Mouse (Mus musculus) limb, embryonic 11.5 days (tissue): ENCODE results near the gene Dnah6. TPM values are rescaled to one million over a fixed set of nuclear protein-coding genes. Genes with fewer than 3 reads are reported as not detected.

ENCODE experiments used
- ATAC-seq: fragments of 200-750 bp; cut with Nextera tagmentation; 2 replicates; pipeline ENCODE4 v1.8.0; 2017; ENCODE audit warnings: low read depth; ENCODE audit not compliant: insufficient number of reproducible peaks, low FRiP score, low TSS enrichment
- DNase-seq: peaks from one replicate; pipeline ENCODE4 v3.0.0-alpha.2; 2015; ENCODE audit warnings: low spot score
- H3K27ac ChIP-seq: fragments of 300-500 bp; sonication (generic); replicated peaks from 2 replicates; pipeline ENCODE4 v1.5.1; 2014; ENCODE audit warnings: low read depth, mild to moderate bottlenecking, low read length
- H3K27me3 ChIP-seq: fragments of 300-500 bp; sonication (generic); 2 replicates; pipeline ENCODE4 v1.6.1; 2014; ENCODE audit warnings: mild to moderate bottlenecking, low read length, mixed read lengths; ENCODE audit not compliant: control insufficient read depth, insufficient read depth
- H3K36me3 ChIP-seq: fragments of 300-500 bp; sonication (generic); 2 replicates; pipeline ENCODE4 v1.6.1; 2014; ENCODE audit warnings: mild to moderate bottlenecking, low read length, moderate library complexity, mixed read lengths; ENCODE audit not compliant: control insufficient read depth, insufficient read depth
- H3K4me1 ChIP-seq: fragments of 300-500 bp; sonication (generic); 2 replicates; pipeline ENCODE4 v1.6.1; 2014; ENCODE audit warnings: low read length, mixed read lengths; ENCODE audit not compliant: control insufficient read depth, insufficient read depth
- H3K4me2 ChIP-seq: fragments of 300-500 bp; sonication (generic); 2 replicates; pipeline ENCODE4 v1.6.1; 2014; ENCODE audit warnings: low read depth, mild to moderate bottlenecking, moderate library complexity; ENCODE audit not compliant: severe bottlenecking
- H3K4me3 ChIP-seq: fragments of 300-500 bp; sonication (generic); 2 replicates; pipeline ENCODE4 v1.5.1; 2014; ENCODE audit warnings: low read depth, low read length
- H3K9ac ChIP-seq: fragments of 300-500 bp; sonication (generic); 2 replicates; pipeline ENCODE4 v1.6.1; 2014; ENCODE audit warnings: mild to moderate bottlenecking, low read length
- H3K9me3 ChIP-seq: fragments of 300-500 bp; sonication (generic); 2 replicates; pipeline ENCODE4 v1.6.1; 2016; ENCODE audit warnings: low read length; ENCODE audit not compliant: control insufficient read depth
- WGBS: fragments of 180-500 bp; shearing (Covaris S2); extraction: QIAGEN DNeasy Blood & Tissue Kit; methylation state at CpG from one replicate; pipeline ENCODE4 v1.1.7; 2014; 5-methylcytosine and 5-hydroxymethylcytosine counted together
- polyA plus RNA-seq: library from polyadenylated mRNA; unstranded; fragments of >200 nt; fragmentation: Nextera tagmentation; extraction: Ambion mirVana; gene quantifications from 2 replicates; pipeline ENCODE4 v1.2.1, GENCODE M21; 2014

Gene Dnah6
- polyA plus RNA-seq, 1 experiment from 2014 or later, result 0.01 TPM

DNA sequence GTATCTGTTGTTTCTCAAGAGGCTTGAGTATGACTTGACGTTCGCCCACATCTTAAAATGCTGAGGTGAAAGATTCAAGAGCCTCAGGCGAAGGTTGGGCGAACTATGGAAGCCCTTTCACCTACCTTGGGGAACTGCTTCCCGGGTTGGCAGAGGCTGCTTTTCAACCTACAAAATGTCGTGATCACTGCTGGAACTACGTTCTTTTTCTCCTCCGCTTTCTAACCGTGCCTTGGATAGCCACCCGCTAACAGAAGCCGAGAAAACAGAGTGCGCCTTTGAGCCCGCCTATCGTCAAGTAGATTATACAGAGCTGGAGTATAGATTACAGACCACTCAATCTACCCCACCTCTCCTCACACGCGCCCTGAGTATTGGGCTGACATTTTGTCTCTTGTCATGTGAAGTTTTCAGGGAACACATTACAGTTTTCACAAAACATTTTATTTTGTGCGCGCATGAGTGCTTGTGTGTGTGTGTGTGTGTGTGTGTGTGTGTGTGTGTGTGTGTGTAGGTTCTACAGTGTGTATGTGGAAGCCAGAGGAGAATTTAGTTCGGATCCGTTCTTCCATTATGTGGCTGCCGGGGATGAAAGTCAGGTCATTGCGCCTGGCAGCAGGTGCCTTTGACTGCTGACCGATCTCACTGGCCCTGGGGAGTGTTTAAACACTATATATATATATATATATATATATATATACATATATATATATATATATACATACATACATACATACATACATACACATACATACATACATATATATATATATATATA lies 696 bp upstream of the Dnah6 start:
- Histone ChIP-seq H3K4me1 (0 out of 2 replicates have a peak, but pooled peaks cover 2% of the 10 kb centered on the region), H3K9ac (no peak overlapping the region), H3K4me3 (peak overlapping the region; percentile 16; the same call in 1 of the 2 replicates), H3K9me3 (no peaks in the 10 kb centered on the region), H3K36me3 (no peaks in the 10 kb centered on the region), H3K4me2 (peak overlapping the region; percentile 39), H3K27ac (no peak overlapping the region), H3K27me3 (no peaks in the 10 kb centered on the region)
- DNase-seq, result no peak
- WGBS, result 36% methylated on average over 23 of the region's 23 CpGs
- peak; percentile 28; the same call in 1 of the 2 replicates for ATAC-seq

DNA sequence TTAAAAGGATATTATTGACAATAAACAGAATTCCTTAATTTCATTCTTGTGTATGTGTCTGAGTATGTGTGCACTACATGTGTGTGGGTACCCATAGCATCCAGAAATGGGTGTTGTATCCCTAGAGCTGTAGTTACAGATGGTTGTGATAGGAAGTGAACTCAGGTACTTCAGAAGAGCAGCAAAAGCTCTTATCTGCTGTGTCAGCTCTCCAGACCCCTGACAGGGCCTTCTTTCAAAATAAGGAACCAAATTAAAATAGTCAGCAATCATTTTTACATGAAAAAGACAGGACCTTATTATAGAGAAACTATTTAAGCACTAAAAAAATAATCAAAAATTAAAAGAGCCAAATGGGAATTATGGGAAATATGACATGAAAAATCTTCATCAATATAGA lies 9.8 kb downstream of the Dnah6 start:
- no peaks in the 10 kb centered on the region for H3K9me3 ChIP-seq
- H3K27me3 ChIP-seq, result no peaks in the 10 kb centered on the region
- no peak overlapping the region for H3K4me3 ChIP-seq
- DNase-seq, result no peak
- H3K4me2 ChIP-seq, result no peak overlapping the region
- no peaks in the 10 kb centered on the region for H3K36me3 ChIP-seq
- H3K27ac ChIP-seq, result no peak overlapping the region
- no peak for ATAC-seq
- H3K9ac ChIP-seq, result no peak overlapping the region
- no peaks in the 10 kb centered on the region for H3K4me1 ChIP-seq

DNA sequence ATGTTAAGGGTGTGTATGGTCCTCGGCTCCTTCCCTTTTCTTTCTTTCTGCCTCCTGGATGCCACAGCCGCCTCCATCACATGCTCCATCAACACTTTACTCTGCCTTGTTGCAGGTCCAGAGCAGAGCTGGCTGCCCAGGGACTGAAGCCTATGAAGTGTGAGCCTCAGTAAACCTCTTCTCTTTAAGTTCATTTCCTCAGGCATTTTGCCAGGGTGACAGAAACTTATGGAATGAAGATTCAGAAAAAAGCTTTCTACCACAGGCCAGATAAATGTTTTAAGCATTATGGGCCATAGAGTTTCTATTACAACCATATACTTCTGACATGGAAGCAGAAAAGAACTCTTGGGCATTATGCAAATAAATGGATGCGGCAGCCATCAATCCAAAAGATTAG lies 10.4 kb downstream of the Dnah6 start:
- H3K4me2 ChIP-seq, result no peak overlapping the region
- DNase-seq (no peak), ATAC-seq (no peak)
- no peaks in the 10 kb centered on the region for H3K27me3 ChIP-seq
- no peak overlapping the region for H3K4me3 ChIP-seq
- 94% methylated on average over 3 of the region's 3 CpGs for WGBS
- H3K27ac ChIP-seq, result no peak overlapping the region
- no peaks in the 10 kb centered on the region for H3K9me3 ChIP-seq
- no peaks in the 10 kb centered on the region for H3K36me3 ChIP-seq
- no peaks in the 10 kb centered on the region for H3K4me1 ChIP-seq
- no peak overlapping the region for H3K9ac ChIP-seq

DNA sequence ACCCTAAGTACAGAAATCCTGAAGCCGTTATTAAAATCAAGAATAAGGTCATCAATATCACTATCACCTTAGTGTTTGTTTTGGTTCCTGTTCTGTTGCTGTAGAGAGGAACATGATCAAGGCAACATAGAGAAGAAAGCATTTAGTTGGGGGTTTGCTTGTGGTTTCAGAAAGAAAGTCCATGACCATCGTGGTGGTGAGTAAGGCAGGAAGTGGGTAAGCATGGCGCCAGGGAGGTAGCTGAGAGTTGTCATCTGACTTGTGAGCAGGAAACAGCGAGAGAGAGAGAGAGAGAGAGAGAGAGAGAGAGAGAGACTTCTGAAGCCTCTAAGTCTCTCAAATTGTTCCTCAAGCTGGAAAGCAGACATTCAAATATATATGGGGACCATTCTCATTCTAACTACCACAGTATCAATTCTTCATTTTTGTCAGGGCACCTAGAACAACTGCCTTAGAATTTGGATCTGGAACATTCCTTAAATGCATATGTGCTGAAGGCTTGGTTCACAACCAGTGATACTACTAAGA lies 10.9 kb downstream of the Dnah6 start:
- H3K27ac ChIP-seq, result no peak overlapping the region
- H3K4me3 ChIP-seq, result no peak overlapping the region
- no peaks in the 10 kb centered on the region for H3K9me3 ChIP-seq
- no peaks in the 10 kb centered on the region for H3K36me3 ChIP-seq
- WGBS, result 93% methylated on average over 4 of the region's 4 CpGs
- DNase-seq (no peak), ATAC-seq (no peak)
- H3K9ac ChIP-seq, result no peak overlapping the region
- no peaks in the 10 kb centered on the region for H3K27me3 ChIP-seq
- no peak overlapping the region for H3K4me2 ChIP-seq
- no peaks in the 10 kb centered on the region for H3K4me1 ChIP-seq

DNA sequence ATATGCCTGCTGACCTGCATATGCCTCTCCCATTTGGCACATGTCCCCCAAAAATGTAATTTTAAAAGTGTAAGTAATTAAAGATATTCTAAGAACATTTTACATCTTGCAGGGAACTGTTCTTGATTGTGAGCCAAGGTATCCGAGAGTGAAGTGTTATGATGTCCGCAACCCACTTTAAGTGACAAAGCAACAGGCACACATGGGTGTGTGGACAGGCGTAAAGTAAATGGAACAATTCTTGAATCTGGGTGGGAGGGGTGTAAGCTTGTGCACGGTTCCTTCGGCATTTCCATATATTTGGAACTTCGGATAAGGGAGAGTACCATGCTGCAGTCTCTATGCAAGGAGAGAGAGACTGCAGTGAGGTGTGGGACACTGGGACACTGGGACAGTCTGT lies 11.9 kb downstream of the Dnah6 start:
- ATAC-seq (no peak), DNase-seq (no peak)
- H3K9ac ChIP-seq, result no peak overlapping the region
- no peaks in the 10 kb centered on the region for H3K9me3 ChIP-seq
- H3K27ac ChIP-seq, result no peak overlapping the region
- H3K27me3 ChIP-seq, result no peaks in the 10 kb centered on the region
- H3K4me1 ChIP-seq, result no peaks in the 10 kb centered on the region
- H3K36me3 ChIP-seq, result no peaks in the 10 kb centered on the region
- no peak overlapping the region for H3K4me2 ChIP-seq
- H3K4me3 ChIP-seq, result no peak overlapping the region
- 93% methylated on average over 6 of the region's 6 CpGs for WGBS

DNA sequence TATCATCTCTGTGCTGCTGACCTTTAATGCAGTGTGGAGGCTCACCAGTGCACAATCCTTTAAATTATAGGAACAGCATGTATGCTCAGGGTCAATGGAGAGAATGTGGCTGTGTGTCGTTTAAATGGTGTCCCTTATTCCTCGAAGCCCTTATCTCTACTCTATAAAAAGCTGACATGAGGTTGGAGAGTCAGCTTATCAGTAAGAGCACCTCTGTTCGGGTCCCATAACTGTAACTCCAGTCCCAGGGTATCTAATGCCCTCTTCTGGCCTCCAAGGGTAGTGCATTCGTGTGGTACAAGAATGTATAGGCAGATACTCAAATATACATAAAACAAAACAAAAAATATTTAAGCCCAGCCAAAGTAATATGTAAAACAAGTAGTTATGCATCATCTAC lies 16.5 kb downstream of the Dnah6 start:
- 82% methylated on average over 4 of the region's 4 CpGs for WGBS
- no peak overlapping the region for H3K9ac ChIP-seq
- no peaks in the 10 kb centered on the region for H3K4me1 ChIP-seq
- no peak overlapping the region for H3K4me2 ChIP-seq
- H3K4me3 ChIP-seq, result no peak overlapping the region
- no peaks in the 10 kb centered on the region for H3K27me3 ChIP-seq
- no peaks in the 10 kb centered on the region for H3K36me3 ChIP-seq
- no peak for DNase-seq
- no peak for ATAC-seq
- H3K9me3 ChIP-seq, result no peaks in the 10 kb centered on the region
- H3K27ac ChIP-seq, result no peak overlapping the region

DNA sequence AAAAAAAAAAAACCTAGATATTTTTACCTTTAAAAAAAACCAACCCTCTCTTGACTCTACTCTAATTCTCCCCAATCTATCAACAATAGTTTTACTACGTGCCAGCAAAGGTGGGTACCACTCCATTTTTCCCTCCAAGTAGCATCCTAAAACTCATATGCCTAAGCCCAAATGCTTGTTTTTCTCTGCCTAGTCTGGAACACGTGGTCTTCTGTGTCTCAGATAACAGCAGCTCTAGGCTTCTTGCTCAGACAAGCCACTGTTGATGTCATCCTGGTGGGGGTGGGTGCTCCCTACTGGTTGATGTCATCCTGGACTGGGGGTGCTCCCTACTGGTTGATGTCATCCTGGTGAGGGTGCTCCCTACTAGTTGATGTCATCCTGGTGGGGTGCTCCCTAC lies 17.7 kb downstream of the Dnah6 start:
- 83% methylated on average over 2 of the region's 2 CpGs for WGBS
- no peak for DNase-seq
- Histone ChIP-seq H3K9me3 (no peaks in the 10 kb centered on the region), H3K4me2 (no peak overlapping the region), H3K27me3 (no peaks in the 10 kb centered on the region), H3K9ac (no peak overlapping the region), H3K27ac (no peak overlapping the region), H3K4me1 (no peaks in the 10 kb centered on the region), H3K4me3 (no peak overlapping the region), H3K36me3 (no peaks in the 10 kb centered on the region)
- ATAC-seq, result no peak

DNA sequence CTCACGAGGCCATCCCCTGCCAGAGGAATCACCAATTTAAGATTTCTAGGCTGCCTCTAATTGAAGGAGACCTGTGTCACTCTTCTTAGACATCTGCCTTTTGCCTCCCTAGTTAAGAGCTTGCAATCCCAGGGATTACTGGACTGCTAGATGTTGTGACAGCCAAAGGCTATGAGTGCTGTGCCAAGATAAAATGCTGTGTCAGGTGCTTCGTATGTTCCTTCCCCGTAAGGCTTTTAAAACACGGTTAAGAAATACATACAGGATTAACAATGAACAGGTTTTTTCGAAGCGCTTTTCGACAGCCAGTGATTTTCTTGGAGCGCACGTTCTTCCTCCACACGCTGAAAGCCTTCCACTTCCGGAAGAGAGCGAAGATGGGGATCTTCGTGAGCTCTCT lies 26.2 kb downstream of the Dnah6 start:
- H3K36me3 ChIP-seq, result no peaks in the 10 kb centered on the region
- H3K4me2 ChIP-seq, result no peak overlapping the region
- no peak overlapping the region for H3K4me3 ChIP-seq
- H3K27me3 ChIP-seq, result no peaks in the 10 kb centered on the region
- H3K9ac ChIP-seq, result no peak overlapping the region
- H3K27ac ChIP-seq, result no peak overlapping the region
- 92% methylated on average over 13 of the region's 13 CpGs for WGBS
- no peaks in the 10 kb centered on the region for H3K4me1 ChIP-seq
- no peaks in the 10 kb centered on the region for H3K9me3 ChIP-seq
- DNase-seq (no peak), ATAC-seq (no peak)

DNA sequence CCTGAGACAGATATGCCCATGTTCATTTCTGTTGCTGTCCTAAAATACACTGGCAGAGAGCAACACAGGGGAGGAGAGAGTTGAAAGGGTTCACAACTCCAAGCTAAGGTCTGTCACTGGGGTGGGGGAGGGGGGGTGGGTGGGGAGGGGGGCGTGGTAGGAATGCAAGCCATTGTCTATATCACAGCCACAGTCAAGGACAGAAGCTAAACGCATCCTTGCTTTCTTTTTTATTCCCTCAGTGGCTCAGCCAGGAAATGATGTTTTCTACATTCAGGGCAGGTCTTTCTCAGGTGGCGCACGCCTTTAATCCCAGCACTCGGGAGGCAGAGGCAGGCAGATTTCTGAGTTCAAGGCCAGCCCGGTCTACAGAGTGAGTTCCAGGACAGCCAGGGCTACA lies 30.7 kb downstream of the Dnah6 start:
- Histone ChIP-seq H3K9ac (no peak overlapping the region), H3K36me3 (no peaks in the 10 kb centered on the region), H3K27me3 (no peaks in the 10 kb centered on the region), H3K4me2 (no peak overlapping the region), H3K4me3 (no peak overlapping the region), H3K27ac (no peak overlapping the region), H3K9me3 (no peaks in the 10 kb centered on the region), H3K4me1 (no peaks in the 10 kb centered on the region)
- WGBS, result 77% methylated on average over 6 of the region's 6 CpGs
- DNase-seq, result no peak
- no peak for ATAC-seq
